Mouse (Mus musculus): Measurements from ENCODE around the gene Bcar3. TPM values are rescaled to one million over a fixed set of nuclear protein-coding genes. Genes with fewer than 3 reads are reported as not detected.

Bcar3 gene
- total and polyA plus RNA-seq, 3 experiments, result 47.4 to 61.2 (median 52.0) TPM

DNA sequence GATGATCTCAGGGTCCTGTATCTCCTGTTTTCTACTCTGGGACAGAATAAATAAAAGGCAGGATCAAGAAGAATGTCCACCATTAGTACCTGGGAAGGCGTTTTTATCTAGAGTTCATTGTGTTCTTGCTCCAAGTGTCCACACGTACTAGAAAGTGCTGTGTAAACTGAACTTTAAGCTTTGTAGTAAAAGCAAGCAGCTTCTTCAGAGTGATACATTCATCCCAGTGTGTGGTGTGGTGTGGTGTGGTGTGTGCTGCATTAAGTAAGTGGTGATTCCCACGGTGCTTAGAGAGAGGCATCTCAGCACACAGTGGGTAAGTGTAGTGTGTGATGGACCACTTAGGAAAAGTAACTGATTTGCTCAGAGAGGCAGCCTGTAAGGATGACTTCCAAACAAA lies 234.5 kb downstream of the Bcar3 start:
- Histone ChIP-seq H3K4me3 (replicated peaks in 1 of 3; ENCODE audit: low read depth in 2 of 3, low read length in 2 of 3, poor library complexity in 1 of 3) (no peak overlapping the region), H3K79me2 (replicated peaks; ENCODE audit: control insufficient read depth, extremely low read depth, insufficient read depth, poor library complexity, severe bottlenecking) (no peaks in the 10 kb centered on the region), H3K36me3 (replicated peaks in 1 of 2; ENCODE audit: control insufficient read depth in 1 of 2, insufficient read depth in 1 of 2, low read length in 1 of 2) (peaks cover 71 to 84% of the 10 kb centered on the region in 2 experiments), H3K4me2 (ENCODE audit: insufficient read depth, low read depth, poor library complexity, severe bottlenecking) (no peak overlapping the region), H3K4me1 (ENCODE audit: control insufficient read depth in 1 of 2, insufficient read depth in 2 of 2) (peaks cover 2 to 4% of the 10 kb centered on the region in 2 experiments; a peak in 2 of 4 replicates), H3K9ac (ENCODE audit: insufficient read depth, low read depth) (no peak overlapping the region), H3K9me3 (replicated peaks; ENCODE audit: low read length) (no peaks in the 10 kb centered on the region), H3K27me3 (replicated peaks) (no peaks in the 10 kb centered on the region), H3K27ac (ENCODE audit: insufficient read depth, low read depth) (no peak overlapping the region)
- TF ChIP-seq ZMIZ1 (IDR thresholded peaks at IDR 0.05; ENCODE audit: low read depth, low read length), result no peak
- no peak for DNase-seq (ENCODE audit: extremely low read depth)
- in situ Hi-C loops (cut with MboI; ENCODE audit: low pct_ligation_motif_present, low pct_unique_long_range_greater_than_20kb, low sequenced_read_pairs), result loop anchor here (10.0 kb wide), 1 partner anchor 86 kb away; the partner anchor contains the start of gene Fnbp1l
- dilution Hi-C loops (cut with MboI; ENCODE audit: extremely low pct_ligation_motif_present, extremely low pct_unique_long_range_greater_than_20kb, low sequenced_read_pairs), result no loop called here

DNA sequence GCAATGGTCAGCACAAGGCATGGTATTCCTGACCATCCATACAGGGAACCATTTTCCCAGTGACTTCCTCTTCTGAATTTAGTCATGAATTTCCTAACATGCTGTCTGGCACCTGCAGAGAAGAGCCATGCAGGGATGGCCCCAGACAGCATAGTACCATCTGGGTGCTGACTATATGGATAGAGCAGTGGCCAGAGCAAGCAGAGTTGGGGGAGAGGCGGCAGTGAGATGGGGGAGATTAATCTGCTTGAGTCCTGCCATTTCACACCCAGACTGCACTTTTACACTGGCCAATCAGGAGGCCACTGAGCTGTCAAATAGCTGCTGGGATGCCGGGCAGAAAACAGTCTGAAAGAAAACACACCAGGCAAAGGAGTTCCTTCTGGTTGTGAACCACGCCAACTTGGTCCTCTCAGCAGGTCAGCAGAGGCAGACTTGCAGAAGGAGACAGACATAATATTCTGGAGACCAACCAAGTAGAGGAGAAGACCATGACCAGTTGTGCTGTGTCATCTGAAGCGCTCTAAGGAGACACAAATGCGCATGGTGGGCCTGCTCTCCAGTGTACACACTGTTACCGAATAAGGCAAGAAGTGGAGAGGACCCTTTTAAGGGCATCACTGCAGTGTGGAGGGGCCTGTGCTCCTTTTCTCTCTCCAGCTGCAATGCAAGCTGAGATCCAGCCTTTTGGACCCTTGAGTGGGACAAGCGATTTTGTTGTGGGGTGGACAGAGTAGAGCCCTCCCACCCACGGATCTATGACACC lies 242.2 kb downstream of the Bcar3 start:
- Histone ChIP-seq H3K27ac (ENCODE audit: insufficient read depth, low read depth) (no peak overlapping the region), H3K4me1 (ENCODE audit: control insufficient read depth in 1 of 2, insufficient read depth in 2 of 2) (no peaks in the 10 kb centered on the region), H3K27me3 (replicated peaks) (no peaks in the 10 kb centered on the region), H3K4me3 (replicated peaks in 1 of 3; ENCODE audit: low read depth in 2 of 3, low read length in 2 of 3, poor library complexity in 1 of 3) (no peak overlapping the region), H3K9ac (ENCODE audit: insufficient read depth, low read depth) (no peak overlapping the region), H3K79me2 (replicated peaks; ENCODE audit: control insufficient read depth, extremely low read depth, insufficient read depth, poor library complexity, severe bottlenecking) (no peaks in the 10 kb centered on the region), H3K36me3 (replicated peaks in 1 of 2; ENCODE audit: control insufficient read depth in 1 of 2, insufficient read depth in 1 of 2, low read length in 1 of 2) (peaks cover 7 to 8% of the 10 kb centered on the region in 2 experiments), H3K4me2 (ENCODE audit: insufficient read depth, low read depth, poor library complexity, severe bottlenecking) (no peak overlapping the region), H3K9me3 (replicated peaks; ENCODE audit: low read length) (no peaks in the 10 kb centered on the region)
- dilution Hi-C loops (cut with MboI; ENCODE audit: extremely low pct_ligation_motif_present, extremely low pct_unique_long_range_greater_than_20kb, low sequenced_read_pairs) (no loop called here), in situ Hi-C loops (cut with MboI; ENCODE audit: low pct_ligation_motif_present, low pct_unique_long_range_greater_than_20kb, low sequenced_read_pairs) (no loop called here)
- TF ChIP-seq MAX (IDR thresholded peaks at IDR 0.05; ENCODE audit: low read length) (no peak), ZNF384 (IDR thresholded peaks at IDR 0.05; ENCODE audit: low read depth, low read length) (no peak), UBTF (IDR thresholded peaks at IDR 0.05; ENCODE audit: low read depth, low read length) (no peak), TCF12 (IDR thresholded peaks at IDR 0.05; ENCODE audit: low read depth, low read length) (no peak), GABPA (IDR thresholded peaks at IDR 0.05; ENCODE audit: insufficient replicate concordance, low read depth, low read length) (no peak), JUND (conservative IDR thresholded peaks at IDR 0.05; ENCODE audit: low read depth, low read length) (no peak), POLR2AphosphoS2 (IDR thresholded peaks at IDR 0.05; ENCODE audit: low read depth, low read length) (no peak), USF1 (IDR thresholded peaks at IDR 0.05; ENCODE audit: low read depth, low read length) (no peak), NELFE (IDR thresholded peaks at IDR 0.05; ENCODE audit: low read depth, low read length) (no peak), KAT2A (IDR thresholded peaks at IDR 0.05; ENCODE audit: insufficient replicate concordance, low read length) (no peak), ZC3H11A (IDR thresholded peaks at IDR 0.05; ENCODE audit: low read depth, low read length) (no peak), BHLHE40 (IDR thresholded peaks at IDR 0.05; ENCODE audit: low read depth, low read length) (no peak), JUN (IDR thresholded peaks at IDR 0.05; ENCODE audit: insufficient read depth, low read depth, low read length) (no peak), MXI1 (IDR thresholded peaks at IDR 0.05; ENCODE audit: low read depth, low read length) (no peak), POLR2A (IDR thresholded peaks at IDR 0.05; ENCODE audit: low read depth, low read length) (no peak), E2F4 (IDR thresholded peaks at IDR 0.05; ENCODE audit: insufficient replicate concordance, low read depth, low read length) (no peak), CHD2 (IDR thresholded peaks at IDR 0.05; ENCODE audit: low read length) (no peak), IRF4 (IDR thresholded peaks at IDR 0.05; ENCODE audit: low read depth, low read length) (no peak), USF2 (conservative IDR thresholded peaks at IDR 0.05; ENCODE audit: low read depth, low read length) (no peak)
- DNase-seq (ENCODE audit: extremely low read depth), result no peak
